Mouse (Mus musculus): Measurements from ENCODE around the gene Cmtm6. TPM values are rescaled to one million over a fixed set of nuclear protein-coding genes. Genes with fewer than 3 reads are reported as not detected.
"Not testable (repeated sequence)": the region's sequence is repeated elsewhere in the genome, so short reads cannot be mapped to it uniquely, and the experiment has no call there.

The Cmtm6 gene
- polyA plus RNA-seq, 1 experiment from 2014 or later, result 87.8 TPM

DNA sequence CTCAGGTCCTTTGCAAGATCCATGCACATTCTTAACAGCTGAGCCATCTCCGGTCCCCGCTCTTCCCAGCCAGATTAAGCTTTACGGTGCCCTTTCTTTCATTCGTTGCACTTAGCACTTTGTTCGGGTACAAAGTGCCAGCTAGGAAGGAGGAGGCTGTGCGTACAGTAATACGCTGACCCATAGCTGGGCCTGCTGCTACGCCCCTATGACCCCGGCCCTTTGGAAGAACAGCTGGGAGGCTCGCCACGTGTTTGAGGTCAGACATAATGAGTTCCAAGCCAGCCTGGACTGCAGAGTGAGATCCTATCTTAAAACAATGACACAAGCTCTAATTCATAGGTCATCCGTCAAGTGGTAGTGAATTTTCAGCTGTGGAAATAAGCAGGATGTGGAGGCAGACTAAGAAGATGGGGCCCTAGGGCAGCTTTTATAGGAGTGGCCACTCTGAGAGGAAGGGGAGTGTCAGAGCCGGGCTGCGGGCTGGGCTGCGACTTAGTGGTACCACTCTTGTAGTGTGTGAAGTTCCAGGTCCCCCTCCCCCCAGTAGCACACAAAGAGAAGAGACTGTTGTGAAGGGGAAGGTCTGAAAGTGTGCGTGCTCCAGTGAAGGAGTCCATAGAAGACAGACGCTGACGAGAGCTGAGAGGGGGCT is 14.1 kb upstream of the Cmtm6 start:
- 66% methylated on average over 18 of the region's 18 CpGs for WGBS
- Histone ChIP-seq H3K27ac (ENCODE audit: low read depth, low read length) (peak overlapping the region; percentile 64), H3K4me2 (replicated peaks; ENCODE audit: low read depth) (no peak overlapping the region), H3K9me3 (ENCODE audit: control insufficient read depth) (no peaks in the 10 kb centered on the region), H3K9ac (ENCODE audit: low read depth, low read length) (no peak overlapping the region), H3K27me3 (replicated peaks; ENCODE audit: control insufficient read depth, insufficient read depth, low read length) (no peaks in the 10 kb centered on the region), H3K4me3 (ENCODE audit: low read depth, low read length) (no peak overlapping the region), H3K4me1 (replicated peaks; ENCODE audit: control insufficient read depth, insufficient read depth, low read length) (no peaks in the 10 kb centered on the region), H3K36me3 (ENCODE audit: control insufficient read depth, insufficient read depth) (peaks cover 82% of the 10 kb centered on the region)
- ATAC-seq, result peak; percentile 87
- no peak for TF ChIP-seq CTCF (IDR thresholded peaks at IDR 0.05; ENCODE audit: low read depth)

GRCm38 (mm10) chr9:114727315-114727714 is 3.6 kb upstream of the Cmtm6 start:
- TF ChIP-seq CTCF (IDR thresholded peaks at IDR 0.05; ENCODE audit: low read depth), result peak; percentile 95
- no peaks in the 10 kb centered on the region for H3K9me3 ChIP-seq (ENCODE audit: control insufficient read depth)
- H3K4me1 ChIP-seq (replicated peaks; ENCODE audit: control insufficient read depth, insufficient read depth, low read length), result 0 out of 2 replicates have a peak, but pooled peaks cover 1% of the 10 kb centered on the region
- ATAC-seq, result no peak
- H3K9ac ChIP-seq (ENCODE audit: low read depth, low read length), result no peak overlapping the region
- 4% methylated on average over 3 of the region's 3 CpGs for WGBS
- H3K4me2 ChIP-seq (replicated peaks; ENCODE audit: low read depth), result no peak overlapping the region
- H3K4me3 ChIP-seq (ENCODE audit: low read depth, low read length), result no peak overlapping the region
- H3K27me3 ChIP-seq (replicated peaks; ENCODE audit: control insufficient read depth, insufficient read depth, low read length), result no peaks in the 10 kb centered on the region
- no peak overlapping the region for H3K27ac ChIP-seq (ENCODE audit: low read depth, low read length)
- peaks cover 29% of the 10 kb centered on the region for H3K36me3 ChIP-seq (ENCODE audit: control insufficient read depth, insufficient read depth)

- WGBS, result 20% methylated on average over 2 of the region's 2 CpGs
- not testable (repeated sequence) for H3K9ac ChIP-seq (ENCODE audit: low read depth, low read length); H3K4me3 ChIP-seq (ENCODE audit: low read depth, low read length); H3K9me3 ChIP-seq (ENCODE audit: control insufficient read depth); H3K4me2 ChIP-seq (replicated peaks; ENCODE audit: low read depth); H3K27me3 ChIP-seq (replicated peaks; ENCODE audit: control insufficient read depth, insufficient read depth, low read length); H3K27ac ChIP-seq (ENCODE audit: low read depth, low read length); ATAC-seq
- Histone ChIP-seq H3K4me1 (replicated peaks; ENCODE audit: control insufficient read depth, insufficient read depth, low read length) (peaks cover 10% of the 10 kb centered on the region), H3K36me3 (ENCODE audit: control insufficient read depth, insufficient read depth) (peaks cover 17% of the 10 kb centered on the region)
Measured at GRCm38 (mm10) chr9:114728432-114728831, 2.5 kb upstream of the Cmtm6 start.

DNA sequence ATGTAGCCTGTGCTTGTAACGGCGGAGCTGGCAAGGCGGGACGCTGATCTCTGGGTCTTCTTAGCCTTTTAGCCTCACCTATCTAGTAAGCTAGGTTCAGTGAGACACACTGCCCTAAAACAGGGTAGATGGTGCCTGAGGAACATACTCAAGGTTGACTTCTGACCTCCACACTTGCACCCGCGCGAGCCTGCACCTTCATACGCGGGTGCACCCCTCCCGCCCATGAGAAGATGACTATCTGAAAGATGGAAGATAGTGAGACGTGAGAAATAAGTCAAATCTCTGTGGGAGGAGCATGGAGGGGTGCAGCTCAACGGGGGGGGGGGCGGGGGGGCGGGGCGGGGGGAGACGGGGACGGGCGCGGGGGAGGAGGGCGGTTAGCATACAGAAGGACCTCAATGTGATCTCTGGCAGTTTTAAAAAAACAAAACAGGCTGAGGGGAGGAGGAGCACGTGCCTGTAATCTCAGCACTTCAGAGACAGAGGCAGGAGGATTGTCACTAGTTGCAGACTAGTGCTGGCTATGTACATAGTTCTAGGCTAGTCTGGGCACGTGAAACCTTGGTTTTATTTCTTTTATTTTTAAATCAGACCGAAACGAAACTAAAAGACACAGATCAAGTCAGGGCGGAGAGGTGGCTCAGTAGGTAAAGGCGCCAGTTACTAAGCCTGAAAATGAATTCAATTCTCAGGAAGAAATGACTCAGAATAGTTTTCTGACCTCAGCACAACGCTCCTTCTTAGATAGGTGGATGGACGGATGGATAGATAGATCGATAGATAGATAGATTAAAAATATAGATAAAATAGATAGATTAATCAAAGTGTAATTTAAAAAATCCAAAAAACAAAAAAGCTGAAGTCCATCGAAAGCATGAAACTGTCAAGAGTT is 758 bp upstream of the Cmtm6 start:
- 0 out of 2 replicates have a peak, but pooled peaks have one; percentile 1 for ATAC-seq
- no peak overlapping the region for H3K27ac ChIP-seq (ENCODE audit: low read depth, low read length)
- H3K4me3 ChIP-seq (ENCODE audit: low read depth, low read length), result peak overlapping the region; percentile 71
- peaks cover 13% of the 10 kb centered on the region for H3K4me1 ChIP-seq (replicated peaks; ENCODE audit: control insufficient read depth, insufficient read depth, low read length)
- TF ChIP-seq CTCF (IDR thresholded peaks at IDR 0.05; ENCODE audit: low read depth), result no peak
- H3K36me3 ChIP-seq (ENCODE audit: control insufficient read depth, insufficient read depth), result peaks cover 6% of the 10 kb centered on the region; the same call in 1 of the 2 replicates
- no peak overlapping the region for H3K9ac ChIP-seq (ENCODE audit: low read depth, low read length)
- H3K4me2 ChIP-seq (replicated peaks; ENCODE audit: low read depth), result peak overlapping the region; percentile 63
- 18% methylated on average over 30 of the region's 30 CpGs for WGBS
- H3K9me3 ChIP-seq (ENCODE audit: control insufficient read depth), result no peaks in the 10 kb centered on the region
- no peaks in the 10 kb centered on the region for H3K27me3 ChIP-seq (replicated peaks; ENCODE audit: control insufficient read depth, insufficient read depth, low read length)

DNA sequence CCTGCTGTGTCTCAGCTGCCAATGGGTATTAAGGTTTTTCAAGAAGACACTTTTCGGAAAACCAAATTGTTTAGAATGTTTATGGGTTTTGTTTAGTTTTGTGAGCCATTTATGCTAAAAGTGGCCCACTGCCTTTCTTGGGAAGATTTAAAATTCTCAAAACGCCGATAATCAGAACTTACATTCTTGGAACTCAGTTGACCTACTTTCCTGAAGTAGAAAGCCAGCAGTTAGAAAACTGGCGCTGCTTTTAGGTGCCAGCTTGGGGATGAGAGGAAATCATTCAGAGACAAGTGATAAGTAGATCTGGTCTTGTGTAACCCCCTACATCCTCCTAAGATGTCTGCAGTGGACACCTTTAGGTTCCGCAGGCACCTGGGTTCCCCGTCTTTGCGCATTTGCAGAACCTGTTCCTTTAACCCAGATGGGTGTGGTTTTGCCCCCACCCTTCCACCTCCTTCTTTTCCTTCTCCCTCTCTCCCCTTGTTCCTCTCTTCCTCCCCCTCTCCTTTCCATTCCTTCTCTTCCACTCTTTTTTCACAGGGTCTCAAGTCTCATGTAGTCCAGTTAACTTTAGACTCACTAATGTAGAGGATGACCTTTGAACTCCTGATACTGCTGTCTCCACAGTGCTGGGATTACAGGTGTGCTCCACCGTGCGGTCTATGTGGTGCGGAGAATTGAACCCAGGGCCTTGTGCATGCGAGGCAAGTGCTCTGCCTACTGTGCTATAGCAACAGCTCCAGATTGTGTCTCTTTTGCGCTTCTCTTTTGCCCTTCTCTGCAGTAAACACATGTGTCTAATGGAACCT is 1.2 kb downstream of the Cmtm6 start:
- no peak; the same call in 1 of the 2 replicates for TF ChIP-seq CTCF (IDR thresholded peaks at IDR 0.05; ENCODE audit: low read depth)
- H3K9me3 ChIP-seq (ENCODE audit: control insufficient read depth), result no peaks in the 10 kb centered on the region
- 0 out of 2 replicates have a peak, but pooled peaks cover 4% of the 10 kb centered on the region for H3K36me3 ChIP-seq (ENCODE audit: control insufficient read depth, insufficient read depth)
- H3K27ac ChIP-seq (ENCODE audit: low read depth, low read length), result peak overlapping the region; percentile 92
- peak overlapping the region; percentile 63 for H3K4me2 ChIP-seq (replicated peaks; ENCODE audit: low read depth)
- H3K27me3 ChIP-seq (replicated peaks; ENCODE audit: control insufficient read depth, insufficient read depth, low read length), result no peaks in the 10 kb centered on the region
- peak overlapping the region; percentile 59 for H3K9ac ChIP-seq (ENCODE audit: low read depth, low read length)
- peaks cover 13% of the 10 kb centered on the region for H3K4me1 ChIP-seq (replicated peaks; ENCODE audit: control insufficient read depth, insufficient read depth, low read length)
- ATAC-seq, result no peak
- 31% methylated on average over 12 of the region's 12 CpGs for WGBS
- peak overlapping the region; percentile 71 for H3K4me3 ChIP-seq (ENCODE audit: low read depth, low read length)
